Mouse (Mus musculus) NIH3T3 (cell line): ENCODE results near the gene Irx6.

Experiments used
- DNase-seq: peaks from one replicate; pipeline ENCODE4 v3.0.0-alpha.2; 2012; ENCODE audit warnings: low read depth

Gene Irx6

GRCm38 (mm10) chr8:92721936-92722321 is 47.8 kb downstream of the Irx6 start:
- no peak for DNase-seq

- no peak for DNase-seq
Observed at GRCm38 (mm10) chr8:92723320-92723719, 49.2 kb downstream of the Irx6 start.

- DNase-seq: no peak
Observed at GRCm38 (mm10) chr8:92723947-92724346, 49.9 kb downstream of the Irx6 start.

- DNase-seq: no peak
Observed at GRCm38 (mm10) chr8:92724359-92724758, 50.3 kb downstream of the Irx6 start.
